Mouse (Mus musculus) ovary, adult 18-20 months (tissue): ENCODE data around the gene Tor1a.
A peak's percentile ranks its signal among the peaks of the same experiment; 100 is the strongest.

Source experiments
- DNase-seq: peaks from one replicate; pipeline ENCODE4 v3.0.0; 2022; ENCODE audit warnings: low spot score, mixed read lengths

Tor1a gene

DNA sequence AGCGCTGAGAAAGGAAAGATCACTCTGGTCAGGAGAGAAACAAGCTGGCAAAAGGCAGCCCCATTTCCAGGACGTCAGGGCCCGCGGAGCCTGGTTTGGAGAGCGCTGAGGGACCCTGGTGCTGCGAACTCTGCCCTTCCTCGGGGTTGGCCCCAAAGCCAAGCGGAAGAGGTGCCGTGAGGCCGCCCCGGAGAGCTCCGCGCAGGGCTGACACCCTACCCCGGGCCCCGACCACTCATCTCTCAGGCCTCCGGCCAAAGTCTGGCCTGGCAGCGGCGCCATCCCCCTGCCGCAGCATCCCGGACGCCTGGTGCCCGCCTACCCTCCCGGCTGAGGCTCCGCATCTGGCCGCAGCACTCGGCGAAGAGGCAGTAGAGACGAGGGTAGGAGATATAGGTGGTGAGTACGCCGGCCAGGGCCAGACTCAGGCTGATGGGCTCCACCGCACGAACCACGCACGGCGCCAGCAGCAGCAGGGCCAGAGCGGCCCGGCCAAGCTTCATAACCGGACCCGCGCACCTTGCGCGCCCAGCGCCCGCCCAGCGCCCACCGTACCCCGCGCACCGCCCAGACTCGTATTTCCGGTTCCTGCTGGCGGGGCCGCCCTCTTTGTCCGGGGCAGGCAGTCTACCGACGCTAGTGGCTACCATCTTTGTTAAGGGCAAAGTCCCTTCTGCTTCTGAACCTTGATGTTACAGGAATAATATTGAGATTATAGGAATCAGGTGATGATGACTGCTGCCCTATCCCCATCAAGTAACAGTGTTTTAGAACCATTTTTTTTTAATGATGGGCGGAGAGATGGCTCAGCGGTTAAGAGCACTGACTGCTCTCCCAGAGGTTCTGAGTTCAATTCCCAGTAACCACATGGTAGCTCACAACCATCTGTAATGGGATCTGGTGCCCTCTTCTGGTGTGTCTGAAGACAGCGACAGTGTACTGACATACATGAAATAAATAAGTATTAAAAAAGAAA, at the start of gene Tor1a:
Tor1a (minus strand) TSS at position 582 of the 976 bp plus-strand sequence.
- peak; percentile 81 for DNase-seq

- no peak for DNase-seq
Measured at GRCm38 (mm10) chr2:31013371-31014120, 45.8 kb upstream of the Tor1a start.

DNA sequence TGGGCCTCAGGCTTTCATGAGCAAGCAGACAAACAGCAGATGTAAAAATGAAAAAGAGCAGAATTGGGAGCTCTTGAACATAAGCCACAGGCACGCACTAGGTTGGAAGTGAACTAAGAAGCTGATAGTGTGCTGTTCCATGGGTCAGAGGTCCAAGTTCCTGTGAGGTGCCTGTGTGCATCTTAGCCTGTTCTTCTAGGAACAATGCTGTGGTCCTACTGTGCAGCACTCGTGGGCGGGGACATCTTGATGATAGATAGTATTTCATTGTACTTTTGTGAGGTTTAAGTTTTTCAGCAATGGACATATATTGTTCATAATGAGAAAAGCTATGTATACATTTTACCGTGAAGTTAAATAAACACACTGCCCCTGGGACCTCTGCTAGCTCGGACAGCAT, 39.5 kb upstream of the Tor1a start:
- no peak for DNase-seq

DNA sequence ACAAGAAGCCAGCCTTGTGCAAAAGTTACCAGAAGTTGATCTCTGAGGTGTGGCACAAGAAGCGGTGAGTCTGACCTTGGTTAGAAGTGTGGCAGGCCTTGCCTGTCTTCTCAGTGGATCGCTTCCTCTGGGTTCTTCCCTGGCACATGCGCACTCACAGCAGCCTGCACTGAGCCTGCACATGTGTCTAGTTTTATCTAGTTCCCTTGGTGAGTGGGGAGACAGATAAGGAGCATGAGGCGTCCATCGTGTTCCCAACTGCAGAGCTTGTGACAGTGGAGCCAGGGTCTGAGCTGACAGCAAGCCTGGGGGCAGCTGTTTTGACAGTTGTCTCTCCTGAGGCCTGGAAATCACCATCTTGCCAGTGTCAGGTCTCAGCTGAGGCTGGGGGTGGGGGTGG, 38.7 kb upstream of the Tor1a start:
- peak; percentile 47 for DNase-seq

DNA sequence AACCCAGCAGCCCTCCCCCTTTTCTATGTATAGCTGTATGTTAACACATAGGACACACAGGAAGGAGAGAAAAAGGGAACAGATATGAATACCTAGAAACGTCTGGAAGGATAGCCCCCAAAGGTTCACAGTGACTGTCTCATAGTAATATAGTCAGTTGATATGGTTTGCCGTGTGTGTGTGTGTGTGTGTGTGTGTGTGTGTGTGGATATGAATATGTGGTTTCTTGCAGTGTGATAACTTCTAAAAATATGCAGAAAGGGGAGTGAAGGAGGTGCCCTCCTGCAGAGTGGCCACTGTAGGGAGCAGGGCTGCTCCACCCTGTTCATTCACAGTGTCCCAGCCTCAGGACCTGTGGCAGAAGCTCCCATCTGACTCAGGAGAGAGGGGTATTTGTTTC, 37.7 kb upstream of the Tor1a start:
- no peak for DNase-seq

- no peak for DNase-seq
Measured at GRCm38 (mm10) chr2:31002857-31003256, 35.1 kb upstream of the Tor1a start.

GRCm38 (mm10) chr2:30998443-30999260, 30.9 kb upstream of the Tor1a start:
- no peak for DNase-seq

GRCm38 (mm10) chr2:30995432-30995996, 27.8 kb upstream of the Tor1a start:
- no peak for DNase-seq

DNA sequence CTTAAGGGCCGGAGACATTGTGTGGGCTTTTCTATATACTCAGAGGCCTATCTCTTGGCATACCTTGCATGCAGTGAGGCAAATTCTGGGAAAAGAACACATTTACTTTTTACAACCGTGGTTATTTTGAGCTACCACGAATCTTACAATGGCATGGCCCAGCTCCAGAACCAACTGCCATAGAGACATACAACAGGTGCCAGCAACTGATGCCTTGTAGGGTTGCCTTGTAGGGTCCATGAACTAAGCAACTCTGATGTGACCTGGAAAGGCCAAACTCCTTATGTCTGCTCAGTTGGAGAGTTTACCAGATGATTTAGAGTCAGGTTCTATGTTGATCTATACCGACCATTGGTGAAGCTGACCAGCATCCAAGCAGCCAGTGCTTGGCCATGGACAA, 27.1 kb upstream of the Tor1a start:
- no peak for DNase-seq

DNA sequence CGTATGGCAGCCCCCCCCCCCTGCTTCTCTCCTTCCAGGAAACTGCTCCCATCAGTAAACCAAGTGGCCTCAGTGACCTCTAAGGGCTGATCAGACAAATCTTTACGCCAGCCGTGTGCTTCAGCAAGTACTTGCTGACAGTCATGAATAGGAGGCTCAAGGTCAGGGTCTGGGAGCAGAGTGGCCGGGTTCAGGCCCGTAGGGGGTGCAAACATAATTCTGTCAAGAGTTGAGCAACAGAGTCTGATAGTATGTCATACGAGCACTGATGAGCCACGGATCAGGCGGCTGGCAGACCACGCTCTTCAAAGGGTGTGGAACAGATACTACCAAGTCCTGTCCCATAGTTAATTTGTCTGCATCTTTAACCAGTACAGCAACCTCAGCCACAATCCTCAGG, 22.5 kb upstream of the Tor1a start:
- no peak for DNase-seq

DNA sequence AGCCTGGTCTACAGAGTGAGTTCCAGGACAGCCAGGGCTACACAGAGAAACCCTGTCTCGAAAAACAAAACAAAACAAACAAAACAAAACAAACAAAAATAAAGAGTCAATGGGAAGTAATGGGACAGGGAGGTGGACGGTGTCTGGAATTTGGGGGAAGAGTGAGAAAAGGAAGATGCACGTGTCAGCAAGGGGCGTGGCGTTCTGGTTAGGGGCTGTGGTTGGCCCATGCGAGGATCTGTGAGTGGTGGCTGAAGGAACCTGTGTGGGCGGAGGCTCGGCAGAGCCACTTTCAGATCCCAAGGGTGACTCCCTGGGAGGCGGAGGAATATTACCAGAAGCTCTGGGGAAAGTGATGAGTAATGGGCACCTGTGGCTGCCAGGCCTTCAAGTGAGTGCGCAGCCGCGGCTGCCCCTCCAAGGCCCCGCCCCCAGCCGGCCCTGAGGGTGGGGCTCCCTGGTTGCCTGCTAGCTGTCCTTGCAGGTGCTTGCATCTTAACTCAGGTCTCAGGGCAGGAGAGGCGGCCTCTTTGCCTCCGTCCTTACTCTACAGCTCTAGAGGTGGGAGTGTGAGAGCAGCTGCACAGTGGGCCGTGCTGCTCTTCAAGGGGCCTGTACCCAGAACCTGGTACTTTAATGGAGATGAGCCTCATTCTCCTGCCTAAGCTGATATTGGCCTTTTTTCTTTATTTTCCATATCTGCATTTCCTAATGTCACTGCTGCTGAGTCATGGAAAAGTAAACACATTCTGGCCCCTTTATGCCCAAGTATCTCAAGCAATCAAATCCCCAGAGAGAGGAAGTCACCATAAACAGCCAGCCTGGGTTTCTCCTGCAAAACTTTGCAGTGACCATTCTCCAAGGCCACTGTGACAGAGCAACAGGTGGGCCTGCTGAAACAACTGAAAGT, 17.6 kb upstream of the Tor1a start:
- DNase-seq = peak; percentile 51

GRCm38 (mm10) chr2:30983024-30983423, 15.3 kb upstream of the Tor1a start:
- DNase-seq = no peak

- DNase-seq = peak; percentile 100
Measured at GRCm38 (mm10) chr2:30981790-30982513, 14.2 kb upstream of the Tor1a start, which contains the start of the genes BC005624 and Usp20. TSS of gene BC005624 (minus strand) at chr2:30982201. TSS of gene Usp20 (plus strand) at chr2:30982279.

DNA sequence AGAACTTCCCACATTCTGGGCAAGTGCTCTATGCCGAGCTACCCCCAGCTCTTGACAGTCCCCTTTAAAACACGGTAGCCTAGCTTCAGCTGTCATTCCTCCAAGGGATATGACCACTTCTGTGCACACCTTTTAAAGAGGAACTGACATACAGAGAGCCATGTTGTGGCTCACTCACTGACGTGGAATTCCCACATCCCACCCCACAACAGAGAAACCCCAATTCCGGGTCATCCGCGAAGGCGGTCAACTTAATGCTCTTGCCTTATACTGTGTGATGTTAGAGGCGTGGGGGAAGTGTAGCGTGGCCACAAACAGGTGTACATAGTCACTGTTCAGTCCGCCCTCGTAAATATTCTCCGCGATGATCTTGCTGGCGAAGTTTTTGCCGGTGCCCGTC, 907 bp downstream of the Tor1a start:
- no peak for DNase-seq

DNA sequence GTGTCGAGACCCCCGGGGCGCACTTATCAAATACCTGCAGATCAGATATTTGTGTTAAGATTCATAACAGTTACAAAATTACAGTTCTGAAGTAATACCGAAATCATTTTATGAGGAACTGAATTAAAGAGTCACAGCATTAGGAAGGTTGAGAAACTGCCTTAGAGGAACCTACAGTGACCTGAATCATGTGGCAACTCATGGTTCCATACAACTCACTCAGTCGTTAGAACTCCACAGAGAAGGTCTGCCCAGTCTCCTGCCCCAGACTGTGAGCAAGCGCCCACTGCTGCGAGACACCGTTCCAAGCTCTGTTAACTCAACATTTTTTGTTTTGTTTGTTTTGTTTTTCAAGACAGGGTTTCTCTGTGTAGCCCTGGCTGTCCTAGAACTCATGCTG, 2.1 kb downstream of the Tor1a start:
- DNase-seq = no peak

- DNase-seq = no peak
Measured at GRCm38 (mm10) chr2:30962570-30963254, 5.0 kb downstream of the Tor1a start.

DNA sequence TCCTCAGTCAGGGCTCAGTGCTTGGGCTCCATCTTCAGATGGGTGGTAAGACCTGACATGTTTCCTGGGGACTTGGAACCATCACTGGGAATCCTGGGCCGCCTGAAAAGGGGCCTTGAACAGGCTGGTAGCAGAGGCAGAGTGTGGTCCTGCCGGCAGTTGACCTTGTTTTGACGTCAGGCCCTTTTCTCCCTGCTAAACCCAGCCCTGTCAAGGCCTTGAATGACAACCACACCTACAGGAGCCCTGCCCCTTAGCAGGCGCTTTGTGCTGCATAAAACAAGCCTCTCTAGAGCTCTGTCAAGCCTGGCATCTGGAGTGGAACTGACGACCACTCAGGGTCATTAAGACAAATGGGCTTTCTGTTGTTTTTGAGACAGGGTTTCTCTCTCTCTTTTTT, 7.9 kb downstream of the Tor1a start:
- DNase-seq = no peak

DNA sequence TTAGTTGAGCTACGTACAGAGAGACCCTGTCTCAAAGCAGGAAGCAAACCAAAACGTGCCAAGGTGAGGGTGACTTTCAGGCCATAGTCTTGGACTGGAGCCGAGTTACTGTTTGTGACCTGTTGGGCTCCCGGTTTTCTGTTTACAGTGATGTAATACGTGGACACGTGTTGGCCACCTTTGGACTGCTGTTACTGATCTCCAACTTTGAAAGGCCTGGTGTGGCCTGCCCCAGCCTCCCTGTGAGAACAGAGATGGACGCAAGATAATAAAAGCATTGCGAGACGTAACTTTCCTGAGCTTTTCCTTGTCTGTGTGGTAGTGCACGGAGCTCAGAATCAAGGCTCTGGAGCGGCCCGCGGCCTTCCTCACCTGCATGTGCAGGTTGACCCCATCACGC, 9.0 kb downstream of the Tor1a start:
- no peak for DNase-seq

GRCm38 (mm10) chr2:30957511-30957910, 10.2 kb downstream of the Tor1a start:
- DNase-seq = no peak
